Mouse (Mus musculus) skeletal muscle tissue, adult 2 months (tissue): Measurements from ENCODE around the gene Zfp346.
A peak's percentile ranks its signal among the peaks of the same experiment; 100 is the strongest.

Source experiments
- DNase-seq: peaks from one replicate; pipeline ENCODE4 v3.0.0-alpha.2; 2012; ENCODE audit warnings: low read depth, low spot score

The Zfp346 gene

DNA sequence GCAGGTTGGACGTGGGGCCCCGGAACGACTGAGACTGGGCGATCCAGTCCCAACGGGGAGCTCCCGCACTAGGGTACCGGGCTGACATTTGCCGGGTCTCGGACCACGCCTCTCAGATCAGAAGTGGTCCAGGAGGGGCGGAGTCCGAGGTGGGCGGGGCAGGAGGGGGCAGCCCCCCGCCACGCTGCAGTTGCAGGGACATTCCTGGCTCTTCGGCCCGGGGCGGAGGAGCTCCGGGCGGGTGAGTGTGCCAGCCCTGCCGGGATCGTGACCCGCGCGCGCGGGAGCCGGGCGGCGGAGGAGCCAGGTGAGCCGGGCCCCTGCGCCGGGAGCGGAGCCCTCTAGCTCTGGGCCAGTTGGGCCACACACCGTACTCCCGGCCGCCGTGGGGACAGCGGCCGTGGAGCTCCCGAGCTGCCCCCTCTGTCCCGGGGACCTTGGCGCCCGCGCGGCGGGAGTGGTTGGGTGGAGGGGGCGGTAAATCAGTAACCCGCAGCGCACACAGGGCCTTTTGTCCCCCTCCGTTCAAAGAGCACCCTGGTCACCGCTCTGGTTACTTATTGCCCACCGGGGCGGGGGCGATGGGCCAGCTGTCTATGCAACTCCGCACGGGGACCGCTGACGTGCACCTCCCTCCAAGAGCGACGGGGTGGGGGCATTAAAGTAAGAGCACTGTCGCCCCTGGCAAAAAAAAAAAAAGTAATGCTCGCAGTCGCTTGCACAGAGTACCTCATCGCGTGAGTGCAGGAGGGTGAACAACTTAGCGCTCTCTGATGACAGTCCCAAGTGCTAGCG, 47.7 kb downstream of the Zfp346 start, which contains the start of gene Fgfr4:
Fgfr4 (plus strand) TSS at position 20 of the 795 bp plus-strand sequence.
- no peak for DNase-seq

DNA sequence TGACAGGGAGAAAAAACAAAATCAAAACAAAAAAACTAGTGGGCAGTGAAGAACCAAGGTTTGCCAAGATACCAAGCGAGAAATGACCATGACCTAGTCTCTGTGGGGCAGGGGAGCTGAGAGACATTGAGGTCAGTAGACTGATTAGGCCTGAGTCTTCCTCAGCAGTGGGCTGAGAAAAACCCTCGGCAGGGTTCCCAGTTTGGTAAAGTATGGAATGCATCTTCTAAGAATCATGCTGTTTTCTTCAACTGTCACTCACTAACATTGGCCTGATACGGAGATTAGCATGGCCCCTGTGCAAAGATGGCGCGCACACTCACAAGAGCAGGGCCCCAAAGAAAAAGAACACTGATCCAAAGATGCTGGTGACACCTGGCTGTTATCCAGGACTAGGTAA, 48.8 kb downstream of the Zfp346 start:
- DNase-seq: no peak

DNA sequence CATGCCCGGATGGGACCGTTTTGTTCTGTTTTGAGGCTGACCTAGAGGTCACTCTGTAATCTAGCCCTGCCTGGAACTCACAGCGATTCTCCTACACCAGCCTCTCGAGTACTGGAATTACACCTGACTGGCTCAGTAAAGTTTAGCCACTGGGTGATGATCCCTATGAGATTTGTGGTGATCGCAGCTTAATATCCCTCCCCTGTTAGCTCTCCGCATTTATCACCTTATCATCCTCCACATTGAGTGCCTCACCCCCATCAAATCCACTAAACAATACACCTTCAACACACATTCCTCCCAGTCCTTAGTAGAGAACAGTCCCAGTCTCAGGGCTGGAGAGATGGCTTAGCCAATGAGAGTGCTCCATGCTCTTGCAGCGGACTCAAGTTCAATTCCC, 57.3 kb downstream of the Zfp346 start:
- no peak for DNase-seq

DNA sequence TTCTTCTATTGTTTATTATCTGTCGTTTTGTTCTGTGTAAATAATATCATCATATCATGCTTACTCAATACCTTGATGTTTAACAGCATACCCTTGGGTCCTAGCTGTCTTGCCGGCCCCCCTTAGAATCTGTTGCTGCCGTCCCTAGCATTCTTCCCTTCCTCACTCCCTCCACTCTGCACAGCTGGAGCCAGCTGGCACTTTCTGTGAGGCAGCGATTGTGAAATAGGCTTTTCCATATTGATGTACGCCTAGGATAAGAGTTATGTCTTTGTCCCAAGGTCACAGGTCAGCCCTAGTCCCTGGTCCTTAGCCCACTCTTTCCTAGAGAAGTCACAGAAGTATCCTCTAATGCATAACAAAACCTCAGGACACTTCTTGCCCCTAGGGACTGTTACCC, 58.4 kb downstream of the Zfp346 start:
- no peak for DNase-seq

DNA sequence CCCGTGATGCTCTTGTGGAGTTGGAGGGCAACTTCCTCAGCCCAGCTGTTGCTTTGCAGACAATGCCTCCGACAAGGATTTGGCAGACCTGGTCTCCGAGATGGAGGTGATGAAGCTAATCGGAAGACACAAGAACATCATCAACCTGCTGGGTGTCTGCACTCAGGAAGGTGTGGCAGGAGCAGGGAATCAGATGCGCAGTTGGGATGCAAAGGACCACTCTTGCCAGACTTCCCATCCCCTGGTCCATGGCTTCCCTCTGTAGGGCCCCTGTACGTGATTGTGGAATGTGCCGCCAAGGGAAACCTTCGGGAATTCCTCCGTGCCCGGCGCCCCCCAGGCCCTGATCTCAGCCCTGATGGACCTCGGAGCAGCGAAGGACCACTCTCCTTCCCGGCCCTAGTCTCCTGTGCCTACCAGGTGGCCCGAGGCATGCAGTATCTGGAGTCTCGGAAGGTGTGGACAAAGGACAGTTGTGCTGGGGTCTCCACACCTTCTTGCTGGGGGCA, 60.8 kb downstream of the Zfp346 start:
- no peak for DNase-seq

DNA sequence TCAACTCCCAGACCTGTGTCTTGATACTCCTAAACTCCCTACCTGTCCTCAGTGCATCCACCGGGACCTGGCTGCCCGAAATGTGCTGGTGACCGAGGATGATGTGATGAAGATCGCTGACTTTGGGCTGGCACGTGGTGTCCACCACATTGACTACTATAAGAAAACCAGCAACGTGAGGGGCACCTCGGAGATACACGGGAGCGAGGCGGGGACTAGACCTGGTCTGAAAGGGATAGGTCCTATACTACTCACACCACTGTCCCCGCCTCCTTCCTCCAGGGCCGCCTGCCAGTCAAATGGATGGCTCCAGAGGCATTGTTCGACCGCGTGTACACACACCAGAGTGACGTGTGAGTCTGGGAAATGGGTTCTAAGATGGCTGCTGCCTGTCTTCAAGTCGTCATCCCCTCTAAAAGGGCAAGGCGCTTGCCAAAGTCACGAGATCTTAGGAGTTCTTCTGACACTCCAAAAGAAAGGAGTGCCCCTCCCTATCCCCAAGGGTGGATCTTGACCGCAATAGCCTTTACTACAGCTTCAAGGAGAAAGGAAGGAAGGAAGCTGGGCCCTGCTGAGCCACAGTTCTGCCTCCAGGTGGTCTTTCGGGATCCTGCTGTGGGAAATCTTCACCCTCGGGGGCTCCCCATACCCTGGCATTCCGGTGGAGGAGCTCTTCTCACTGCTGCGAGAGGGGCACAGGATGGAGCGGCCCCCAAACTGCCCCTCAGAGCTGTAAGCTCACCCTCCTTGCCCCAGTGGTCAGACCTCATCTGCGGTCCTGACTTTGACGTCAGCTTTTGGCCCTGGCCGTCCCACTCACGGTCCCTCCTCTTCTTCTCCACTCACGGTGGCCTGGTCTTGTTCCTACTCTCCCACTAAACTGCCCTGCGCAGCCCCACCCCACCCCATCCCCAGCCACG, 62.0 kb downstream of the Zfp346 start:
- no peak for DNase-seq

DNA sequence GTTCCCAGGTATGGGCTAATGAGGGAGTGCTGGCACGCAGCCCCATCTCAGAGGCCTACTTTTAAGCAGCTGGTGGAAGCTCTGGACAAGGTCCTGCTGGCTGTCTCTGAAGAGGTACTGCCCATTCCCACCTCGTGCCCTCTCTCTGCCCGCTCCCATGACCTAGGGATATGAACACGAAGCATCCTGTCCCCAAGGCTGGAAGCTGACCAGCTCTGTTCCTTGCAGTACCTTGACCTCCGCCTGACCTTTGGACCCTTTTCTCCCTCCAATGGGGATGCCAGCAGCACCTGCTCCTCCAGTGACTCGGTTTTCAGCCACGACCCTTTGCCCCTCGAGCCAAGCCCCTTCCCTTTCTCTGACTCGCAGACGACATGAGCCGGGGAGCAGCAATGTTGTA, 62.7 kb downstream of the Zfp346 start:
- DNase-seq: no peak

DNA sequence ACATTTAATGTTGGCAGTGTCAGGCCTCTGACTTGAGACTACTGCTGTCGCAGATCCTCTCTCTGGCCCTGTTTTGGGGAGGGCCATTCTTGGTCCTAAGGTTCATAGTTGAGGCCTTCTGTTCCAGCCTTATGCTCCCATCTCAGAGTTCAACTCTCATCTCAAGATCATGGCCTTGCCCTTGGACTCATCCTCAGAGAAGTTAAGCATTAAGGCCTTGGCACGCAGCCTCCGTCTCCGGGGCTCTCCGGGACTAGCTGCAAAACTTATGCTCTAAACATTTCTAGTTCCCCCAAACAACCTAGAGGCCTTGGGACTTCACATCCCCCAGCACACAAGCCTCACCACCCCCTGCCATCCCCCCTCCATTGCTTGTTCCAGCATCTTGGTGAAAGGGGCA, 63.1 kb downstream of the Zfp346 start:
- DNase-seq: no peak

DNA sequence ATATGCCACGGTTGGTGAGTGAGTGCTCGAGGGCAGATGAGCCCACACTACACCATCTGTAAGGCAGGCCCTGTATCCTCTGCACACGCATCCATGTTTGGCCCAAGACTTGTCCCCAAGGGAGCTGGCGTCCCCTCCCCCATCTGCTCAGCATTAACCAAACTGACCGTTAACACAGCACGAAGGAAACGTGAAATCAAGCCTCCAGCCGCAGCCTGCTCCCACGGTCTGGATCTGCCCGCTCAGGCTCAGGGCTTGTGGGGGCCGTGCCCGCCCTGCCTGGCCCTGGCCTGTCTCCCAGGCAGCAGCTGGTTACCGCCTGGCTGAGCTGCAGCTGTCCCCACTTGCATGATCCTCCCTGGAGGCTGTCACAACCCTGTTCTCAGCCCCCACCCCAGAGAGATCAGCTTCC, 63.9 kb downstream of the Zfp346 start:
- DNase-seq: peak; percentile 93

DNA sequence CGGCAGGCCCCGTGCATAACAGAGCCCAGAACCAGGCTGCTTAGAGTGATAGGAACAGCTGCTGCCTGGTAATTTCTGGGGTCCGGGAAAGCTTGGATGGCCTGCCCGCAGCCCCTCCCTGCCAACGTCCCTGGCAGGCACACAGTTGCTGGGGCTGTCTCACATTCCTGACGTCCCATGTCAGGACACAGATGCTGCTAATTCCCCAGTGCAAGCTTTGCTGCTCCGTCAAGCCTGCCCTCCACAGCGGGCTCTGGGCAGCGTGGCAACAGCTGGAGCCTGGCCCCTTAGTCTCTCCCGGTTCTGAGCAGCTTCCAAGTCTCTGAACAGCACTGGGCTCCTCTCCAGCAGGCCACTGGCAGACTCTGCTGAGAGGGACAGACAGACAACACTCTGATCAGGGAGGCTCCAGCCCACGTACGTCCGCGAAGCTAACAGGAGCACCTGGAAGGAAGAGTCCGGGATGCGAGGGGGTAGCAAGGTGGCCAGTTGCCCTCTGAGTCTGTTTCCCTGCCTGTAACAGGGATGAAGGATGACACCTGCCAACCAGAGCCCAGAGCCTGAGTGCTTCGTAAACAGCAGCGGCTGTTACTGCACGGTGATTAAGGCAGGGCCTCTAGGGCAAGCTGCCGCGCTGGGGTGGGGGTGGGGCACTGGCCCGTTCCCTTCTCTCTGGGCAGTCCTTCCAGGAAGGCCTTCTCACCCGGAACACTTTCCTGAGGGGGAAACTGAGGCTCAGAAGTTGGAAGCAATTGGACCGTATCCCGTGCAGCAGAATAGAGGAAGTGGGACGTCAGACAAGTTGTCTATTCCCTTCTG, 66.6 kb downstream of the Zfp346 start:
- DNase-seq: peak; percentile 86

DNA sequence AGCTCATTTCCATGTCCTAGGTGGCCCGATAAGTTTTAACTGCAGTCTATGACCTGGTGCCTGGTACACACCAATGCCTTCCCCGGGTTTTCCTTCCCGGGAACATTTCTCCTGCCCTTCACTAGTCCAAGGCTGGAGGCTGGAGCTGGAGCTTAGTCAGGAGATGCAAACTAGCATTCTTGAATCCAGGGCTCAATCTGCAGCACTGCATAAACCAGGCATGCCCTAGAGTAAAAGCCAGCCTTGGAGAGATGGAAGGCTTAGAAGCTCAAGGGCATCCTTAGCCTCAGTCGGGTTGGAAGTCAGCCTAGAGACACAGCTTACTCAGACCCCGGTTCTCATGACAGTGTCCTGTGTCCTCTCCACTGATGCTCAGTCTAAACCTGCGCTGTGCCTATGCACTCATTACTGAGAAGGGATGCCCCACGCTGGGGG, 67.2 kb downstream of the Zfp346 start:
- DNase-seq: no peak

DNA sequence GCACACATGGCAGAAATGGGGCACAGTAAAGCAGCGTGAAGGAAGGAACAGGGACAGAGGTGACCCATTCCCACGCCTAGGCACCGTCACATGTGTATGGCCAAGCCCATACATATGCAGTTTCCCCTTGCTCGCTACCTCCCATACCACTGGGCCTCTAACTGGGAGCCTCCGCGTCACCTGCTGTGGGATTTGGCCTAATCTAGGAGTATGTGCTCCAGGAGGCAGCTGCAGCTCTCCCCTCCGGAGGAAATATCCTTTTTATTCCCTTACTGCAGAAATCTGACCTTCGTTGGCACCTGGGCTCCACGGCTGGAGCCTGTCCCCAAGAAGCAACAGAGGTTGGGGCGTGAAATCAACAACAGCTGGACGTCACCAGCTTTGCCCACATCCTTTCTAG, 69.2 kb downstream of the Zfp346 start:
- no peak for DNase-seq

DNA sequence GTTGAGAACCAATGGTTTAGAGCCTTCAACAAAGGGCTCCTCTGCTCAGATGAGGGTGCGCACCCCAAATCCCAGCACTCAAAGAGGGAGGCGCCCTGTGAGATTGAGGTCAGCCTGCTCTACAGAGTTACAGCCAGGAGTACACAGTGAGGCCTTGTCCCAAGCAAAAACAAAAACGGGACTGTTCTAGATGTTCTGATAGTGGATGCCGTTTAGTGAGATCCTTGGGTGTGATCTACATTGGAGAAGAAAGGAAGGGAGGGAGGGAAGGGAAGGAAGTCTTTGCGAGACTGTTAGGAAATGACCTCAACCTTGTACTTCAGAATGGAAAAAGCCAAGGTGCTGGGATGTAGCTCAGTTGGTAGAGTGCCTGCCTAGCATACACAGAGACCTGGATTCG, 71.2 kb downstream of the Zfp346 start:
- no peak for DNase-seq

DNA sequence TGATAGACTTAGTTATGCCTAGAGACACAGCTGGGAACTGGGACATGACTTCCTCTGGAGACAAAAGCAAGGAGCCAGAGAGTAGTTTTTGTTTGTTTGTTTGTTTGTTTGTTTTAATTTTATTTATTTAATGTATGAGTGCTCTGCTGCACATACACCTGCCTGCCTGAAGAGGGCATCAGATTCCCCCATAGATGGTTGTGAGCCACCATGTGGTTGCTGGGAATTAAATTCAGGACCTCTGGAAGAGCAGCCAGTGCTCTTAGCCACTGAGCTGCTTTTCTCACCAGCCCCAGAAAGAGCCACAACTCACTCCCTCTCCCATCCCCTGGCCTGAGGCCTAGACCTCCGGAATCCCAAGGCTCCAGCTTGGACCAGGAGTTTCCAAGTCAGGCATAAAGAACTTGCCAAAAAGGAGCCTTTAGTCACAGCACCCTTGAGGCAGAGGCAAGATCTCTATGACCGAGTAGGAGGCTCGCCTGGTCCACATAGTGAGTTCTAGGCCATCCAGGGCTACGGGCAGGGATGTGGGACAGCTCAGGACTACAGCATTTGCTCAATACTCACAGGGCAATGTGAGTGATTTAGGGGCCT, 72.9 kb downstream of the Zfp346 start:
- DNase-seq: no peak

DNA sequence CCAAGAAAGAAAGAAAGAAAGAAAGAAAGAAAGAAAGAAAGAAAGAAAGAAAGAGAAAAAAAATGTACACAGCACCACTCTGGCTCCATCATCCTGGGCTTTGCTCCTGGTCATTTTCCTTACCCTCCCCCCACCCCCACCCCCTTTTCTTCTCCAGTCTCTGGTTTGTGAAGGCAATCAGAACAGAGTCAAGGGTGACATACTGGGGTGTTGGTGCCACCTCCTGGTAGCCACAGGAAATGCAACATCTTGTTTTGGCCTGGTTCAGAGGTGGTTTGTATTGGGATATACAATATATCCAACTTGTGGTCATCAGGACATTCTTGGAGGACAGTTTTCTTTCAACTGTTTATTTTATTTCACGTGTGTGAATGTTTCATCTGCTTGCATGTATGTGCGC, 73.4 kb downstream of the Zfp346 start:
- DNase-seq: peak; percentile 62

DNA sequence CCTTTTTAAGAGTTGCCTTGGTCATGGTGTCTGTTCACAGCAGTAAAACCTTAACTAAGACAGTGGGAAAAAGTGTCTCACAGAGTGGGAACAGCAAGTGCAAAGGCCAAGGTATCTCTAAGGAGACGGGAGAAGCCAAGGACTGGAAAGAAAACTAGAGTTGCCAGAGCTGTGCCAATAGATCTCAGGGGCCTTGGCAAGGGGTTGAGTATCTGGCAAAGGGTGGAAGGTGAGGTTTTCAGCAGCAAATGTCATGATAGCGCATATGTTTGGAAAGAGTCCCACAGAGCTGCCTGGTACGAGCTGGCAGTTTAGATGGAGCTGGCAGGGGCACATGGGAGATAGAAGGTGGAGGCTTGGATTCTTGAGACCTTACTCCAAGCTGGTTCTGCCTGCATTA, 74.5 kb downstream of the Zfp346 start:
- DNase-seq: no peak

DNA sequence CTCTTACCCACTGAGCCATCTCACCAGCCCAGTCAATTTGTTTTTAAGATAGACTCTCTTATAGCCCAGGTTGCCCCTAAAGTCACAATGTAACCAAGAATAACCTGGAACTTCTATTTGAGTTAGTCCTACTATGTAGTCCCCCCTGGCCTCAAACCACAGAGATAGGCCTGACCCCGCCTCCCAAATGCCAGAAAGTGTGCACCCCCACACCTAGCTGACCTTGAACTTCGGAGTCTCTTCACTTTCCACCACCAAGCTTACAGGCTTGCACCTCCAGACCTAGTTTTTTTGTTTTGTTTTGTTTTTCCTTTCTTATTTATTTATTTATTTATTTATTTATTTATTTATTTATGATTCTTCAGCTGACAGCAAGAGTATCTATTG, 76.7 kb downstream of the Zfp346 start:
- DNase-seq: no peak

DNA sequence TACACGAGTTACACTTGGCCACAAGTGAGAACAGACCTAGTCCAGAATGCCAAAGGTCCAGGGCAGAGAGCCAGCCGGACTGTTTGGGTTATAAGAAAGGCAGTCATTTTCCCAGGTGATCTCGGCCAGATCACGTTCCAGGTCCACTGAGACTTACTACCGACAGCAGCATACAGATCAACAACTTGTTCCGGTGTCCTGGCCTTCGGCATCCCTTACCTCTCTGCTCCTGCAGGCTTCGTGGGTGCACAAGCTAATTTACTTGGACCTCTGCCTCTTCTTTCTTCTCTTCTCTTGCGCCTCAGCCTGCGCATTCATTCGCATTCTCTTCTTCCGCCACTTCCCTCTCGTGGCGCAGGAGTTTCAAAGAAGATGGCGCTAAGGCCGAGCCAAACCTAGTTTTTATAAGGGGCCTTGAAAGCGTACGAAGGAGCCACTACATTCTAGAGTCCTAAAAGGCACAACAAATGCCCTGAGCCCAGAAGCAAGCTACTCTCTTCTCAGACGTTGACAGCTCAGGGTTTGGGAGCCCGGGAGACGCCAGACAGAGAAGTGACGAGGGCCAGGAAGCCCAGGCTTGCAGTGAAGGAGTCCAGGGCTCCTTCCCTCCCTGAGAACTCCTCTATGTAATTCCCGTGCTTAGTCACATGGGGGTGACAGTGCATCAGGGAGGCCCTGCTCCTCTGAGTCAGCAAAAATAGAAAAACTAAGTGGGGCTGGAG, 77.2 kb downstream of the Zfp346 start:
- DNase-seq: peak; percentile 82

DNA sequence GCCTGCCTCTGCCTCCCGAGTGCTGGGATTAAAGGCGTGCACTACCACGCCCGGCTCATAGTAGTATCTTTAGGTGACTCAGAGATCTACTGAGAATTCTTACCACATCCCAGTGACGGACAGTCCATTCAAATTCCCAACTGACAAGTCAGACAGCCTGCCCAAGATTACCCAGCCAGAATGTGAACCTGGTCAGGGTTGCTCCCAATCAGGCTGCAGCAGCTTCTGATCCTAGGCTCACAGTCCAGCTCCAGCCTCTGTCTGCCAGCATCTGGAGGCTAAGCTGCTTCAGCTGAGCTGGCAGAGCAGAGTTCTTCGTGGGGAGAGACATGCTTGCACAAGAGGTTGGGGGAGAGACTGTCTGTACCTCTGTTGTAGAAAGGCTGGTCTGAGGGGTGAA, 78.3 kb downstream of the Zfp346 start:
- no peak for DNase-seq
